Mouse (Mus musculus) NIH3T3 (cell line): ENCODE results near the gene Dhfr.

Experiments used
- DNase-seq: peaks from one replicate; pipeline ENCODE4 v3.0.0-alpha.2; 2012; ENCODE audit warnings: low read depth

Gene Dhfr

GRCm38 (mm10) chr13:92393047-92393661, 38.6 kb downstream of the Dhfr start:
- DNase-seq: no peak

DNA sequence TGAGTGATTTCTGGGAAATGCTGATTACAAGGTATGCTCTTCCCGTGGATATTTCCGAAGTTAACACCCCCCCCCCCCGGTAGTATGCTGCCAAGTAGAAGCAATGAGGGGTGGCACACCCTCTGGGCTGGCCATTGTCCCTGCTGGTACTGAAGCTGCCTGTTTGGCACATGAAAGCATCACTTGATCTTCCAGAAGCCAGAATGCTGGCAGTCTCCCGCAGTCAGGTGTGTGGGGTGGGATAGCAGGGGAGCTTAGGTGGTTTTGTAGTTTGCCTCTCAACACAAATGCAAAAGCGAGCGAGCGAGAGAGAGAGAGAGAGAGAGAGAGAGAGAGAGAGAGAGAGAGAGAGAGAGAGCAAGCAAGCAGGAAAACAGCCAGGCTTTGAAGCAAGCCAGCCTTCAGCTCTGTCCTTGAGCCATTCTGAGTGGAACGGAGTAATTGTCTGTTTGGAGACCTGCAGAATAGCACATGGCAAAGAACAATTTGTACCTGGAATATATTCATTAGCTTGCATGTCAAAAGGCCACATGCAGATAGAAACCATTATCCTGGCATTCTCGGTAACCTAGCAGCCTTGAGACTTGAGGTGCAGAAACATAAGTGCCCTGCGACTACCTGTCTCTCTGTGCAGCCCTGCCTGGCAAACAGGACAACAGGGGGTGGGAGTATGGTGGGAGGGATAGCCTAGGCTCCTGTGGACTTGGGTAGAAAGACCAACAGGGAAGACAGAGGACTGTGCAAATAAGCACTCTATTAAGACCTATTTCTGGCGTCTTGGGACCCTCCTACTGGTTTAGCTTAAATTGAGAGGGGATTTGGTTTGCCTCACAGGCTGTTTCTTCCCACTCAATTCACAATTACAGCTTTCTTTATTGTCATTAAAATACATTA, 44.2 kb downstream of the Dhfr start:
- no peak for DNase-seq

- no peak for DNase-seq
Measured at GRCm38 (mm10) chr13:92402063-92402462, 47.5 kb downstream of the Dhfr start.

- DNase-seq: no peak
Measured at GRCm38 (mm10) chr13:92403496-92403895, 49.0 kb downstream of the Dhfr start.

DNA sequence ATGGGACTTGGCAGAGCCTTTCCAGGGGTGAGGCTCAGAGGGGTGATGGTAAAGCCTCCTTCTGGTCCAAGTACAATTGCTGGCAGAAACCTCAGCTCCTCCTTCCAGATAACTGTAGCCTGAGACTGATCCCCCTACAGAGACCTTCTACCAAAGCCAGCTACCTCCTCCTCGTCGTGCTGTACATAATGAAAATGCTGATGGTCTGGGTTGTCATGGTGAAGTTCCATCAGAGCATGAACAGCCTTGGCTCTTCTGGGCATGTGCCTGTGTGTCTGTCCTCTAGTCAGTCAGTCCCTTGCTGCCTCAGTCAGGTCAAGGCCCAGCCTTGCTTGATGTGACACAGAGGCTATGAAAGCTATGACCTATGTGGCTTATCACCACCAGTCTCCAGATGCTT, 56.0 kb downstream of the Dhfr start:
- DNase-seq: no peak

GRCm38 (mm10) chr13:92419630-92420029, 65.1 kb downstream of the Dhfr start:
- DNase-seq: no peak

DNA sequence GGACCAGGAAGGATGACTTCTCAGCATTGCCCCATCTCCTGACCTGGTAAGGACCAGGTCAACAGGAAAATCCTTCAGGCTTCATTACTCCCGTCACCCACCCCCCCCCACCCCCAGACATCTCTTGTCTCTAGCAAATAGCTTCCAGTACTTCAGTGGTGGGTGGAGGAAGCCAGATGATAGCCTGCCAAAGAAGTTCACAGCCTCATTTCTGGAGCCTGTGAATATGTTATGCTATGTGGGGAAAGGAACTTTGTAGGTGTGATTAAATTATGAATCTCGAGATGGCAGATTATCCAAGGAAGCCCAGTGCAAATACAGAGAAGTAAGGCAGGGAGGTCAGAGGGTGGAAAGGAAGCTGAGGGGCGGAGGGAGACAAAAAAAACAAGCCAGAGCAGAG, 69.2 kb downstream of the Dhfr start:
- DNase-seq: no peak

GRCm38 (mm10) chr13:92425758-92426264, 71.3 kb downstream of the Dhfr start, which contains the start of gene Ankrd34b:
Gene Ankrd34b, plus strand, starts transcription at chr13:92425896.
- no peak for DNase-seq

- no peak for DNase-seq
Measured at GRCm38 (mm10) chr13:92426294-92427051, 71.9 kb downstream of the Dhfr start.

DNA sequence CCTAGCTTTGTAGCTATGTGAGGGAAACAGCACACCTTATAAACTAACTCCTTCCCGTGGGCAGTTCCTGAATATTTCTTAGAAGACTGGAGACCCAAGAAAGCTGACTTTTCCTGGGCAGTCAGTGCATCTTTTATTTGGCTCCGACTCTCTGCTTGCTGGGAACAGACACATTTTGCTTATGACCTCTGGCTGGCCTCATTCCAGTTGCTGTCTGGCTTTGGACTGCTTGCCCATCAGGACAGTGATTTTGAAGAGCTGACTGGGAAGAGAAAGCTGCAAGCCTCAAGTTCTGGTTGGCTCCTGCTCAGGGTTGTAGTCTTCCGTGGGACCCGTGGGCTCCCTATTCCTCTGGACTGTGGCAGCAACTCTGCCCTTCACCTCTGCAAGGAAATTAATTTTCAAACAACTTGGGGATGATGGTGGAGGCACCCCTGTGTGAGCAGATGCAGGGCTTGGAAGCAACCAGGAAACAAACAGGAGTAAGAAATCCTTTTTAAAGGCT, 72.9 kb downstream of the Dhfr start:
- peak; percentile 5 for DNase-seq
